Mouse (Mus musculus): Measurements from ENCODE around the gene Zfp622. TPM values are rescaled to one million over a fixed set of nuclear protein-coding genes. Genes with fewer than 3 reads are reported as not detected.
A peak's percentile ranks its signal among the peaks of the same experiment; 100 is the strongest.
"Not testable (repeated sequence)": the region's sequence is repeated elsewhere in the genome, so short reads cannot be mapped to it uniquely, and the experiment has no call there.

Zfp622 gene
- total and polyA plus RNA-seq, 2 experiments from 2014 or later = 32.6 to 33.2 TPM

DNA sequence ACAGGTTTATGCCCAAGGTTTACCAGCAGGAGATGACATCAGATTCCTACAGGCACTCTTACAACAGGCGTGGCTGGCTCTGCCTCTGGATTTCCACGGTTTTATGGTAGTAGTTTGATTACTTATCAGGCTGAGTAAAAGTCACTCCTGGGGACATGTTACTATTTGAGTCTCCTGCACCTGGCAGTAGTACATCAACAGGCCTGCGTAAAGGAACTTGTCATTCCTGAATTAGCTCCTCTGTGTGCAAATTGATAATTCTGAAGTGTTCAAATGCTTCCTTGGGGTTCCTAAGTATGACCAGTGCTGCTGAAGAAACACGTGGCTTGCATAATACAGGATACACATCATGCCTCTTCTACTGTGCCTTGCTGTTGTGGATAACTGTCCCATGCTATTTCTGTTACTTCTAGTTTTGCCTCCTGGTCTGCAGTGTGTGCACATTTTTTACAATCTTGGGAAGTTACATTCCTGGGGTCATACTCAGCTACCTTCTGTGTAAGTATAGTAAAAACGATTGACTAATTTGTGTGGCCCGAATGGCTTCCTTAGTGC is 17.9 kb upstream of the Zfp622 start:
- ATAC-seq = no peak
- WGBS = 76% methylated on average over 6 of the region's 6 CpGs

DNA sequence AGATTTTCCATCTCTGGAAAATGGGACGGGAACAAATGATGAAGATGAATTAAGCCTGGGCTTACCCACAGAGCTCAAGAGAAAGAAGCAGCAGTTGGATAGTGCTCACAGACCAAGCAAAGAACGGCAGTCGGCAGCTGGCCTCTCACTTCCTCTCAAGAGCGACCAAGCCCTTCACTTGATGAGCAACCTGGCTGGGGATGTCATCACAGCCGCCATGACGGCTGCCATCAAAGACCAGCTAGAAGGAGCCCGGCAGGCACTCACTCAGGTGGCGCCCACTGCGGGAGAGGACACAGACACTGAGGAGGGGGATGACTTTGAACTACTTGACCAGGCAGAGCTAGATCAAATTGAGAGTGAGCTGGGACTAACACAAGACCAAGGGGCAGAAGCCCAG is 12.6 kb upstream of the Zfp622 start:
- Histone ChIP-seq H3K9me3 (ENCODE audit: low read length) (no peaks in the 10 kb centered on the region), H3K9ac (replicated peaks; ENCODE audit: low read length) (no peak overlapping the region), H3K27ac (no peak overlapping the region), H3K36me3 (ENCODE audit: insufficient read depth, low read length) (no peaks in the 10 kb centered on the region; the same call in 1 of the 2 replicates), H3K4me3 (ENCODE audit: low read length) (no peak overlapping the region), H3K4me1 (ENCODE audit: insufficient read depth, low read length) (no peaks in the 10 kb centered on the region), H3K27me3 (ENCODE audit: insufficient read depth, low read length) (no peaks in the 10 kb centered on the region), H3K4me2 (ENCODE audit: low read depth, low read length) (no peak overlapping the region)
- TF ChIP-seq CTCF (IDR thresholded peaks at IDR 0.05; ENCODE audit: low read depth) = no peak
- WGBS = 97% methylated on average over 9 of the region's 9 CpGs
- DNase-seq (ENCODE audit: low spot score) (no peak), ATAC-seq (no peak)

More for the DNA sequence above, 17.9 kb upstream of the Zfp622 start:
- no peak overlapping the region for H3K4me2 ChIP-seq (ENCODE audit: low read depth, low read length)
- H3K9me3 ChIP-seq (ENCODE audit: low read length) = no peaks in the 10 kb centered on the region
- H3K4me1 ChIP-seq (ENCODE audit: insufficient read depth, low read length) = no peaks in the 10 kb centered on the region
- H3K9ac ChIP-seq (replicated peaks; ENCODE audit: low read length) = no peak overlapping the region
- H3K27me3 ChIP-seq (ENCODE audit: insufficient read depth, low read length) = no peaks in the 10 kb centered on the region
- no peak for DNase-seq (ENCODE audit: low spot score)
- H3K4me3 ChIP-seq (ENCODE audit: low read length) = no peak overlapping the region
- H3K36me3 ChIP-seq (ENCODE audit: insufficient read depth, low read length) = no peaks in the 10 kb centered on the region
- TF ChIP-seq CTCF (IDR thresholded peaks at IDR 0.05; ENCODE audit: low read depth) = no peak
- no peak overlapping the region for H3K27ac ChIP-seq

DNA sequence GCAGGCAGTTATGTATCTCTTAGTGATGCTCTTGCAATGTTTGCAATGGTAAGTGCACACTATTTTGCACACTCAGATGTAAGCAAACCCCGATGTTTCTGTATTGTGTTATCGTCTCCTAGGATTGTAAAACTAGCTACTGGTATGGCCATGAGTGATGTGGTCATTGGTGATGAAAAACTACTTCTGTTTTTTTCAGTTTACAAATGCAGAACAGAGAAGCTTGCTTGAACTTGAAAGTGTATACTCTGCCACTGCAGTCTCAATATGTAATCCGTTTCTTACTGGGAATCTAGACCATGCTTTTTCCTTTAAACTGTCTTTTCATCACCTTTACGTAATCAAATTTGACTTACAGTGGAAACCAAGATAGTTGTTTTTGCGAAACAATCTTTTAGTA is 11.4 kb upstream of the Zfp622 start:
- Histone ChIP-seq H3K4me3 (ENCODE audit: low read length) (no peak overlapping the region), H3K4me2 (ENCODE audit: low read depth, low read length) (no peak overlapping the region), H3K9ac (replicated peaks; ENCODE audit: low read length) (no peak overlapping the region), H3K27ac (no peak overlapping the region), H3K4me1 (ENCODE audit: insufficient read depth, low read length) (no peaks in the 10 kb centered on the region), H3K27me3 (ENCODE audit: insufficient read depth, low read length) (no peaks in the 10 kb centered on the region), H3K36me3 (ENCODE audit: insufficient read depth, low read length) (no peaks in the 10 kb centered on the region; the same call in 1 of the 2 replicates), H3K9me3 (ENCODE audit: low read length) (no peaks in the 10 kb centered on the region)
- DNase-seq (ENCODE audit: low spot score) = no peak
- ATAC-seq = no peak
- TF ChIP-seq CTCF (IDR thresholded peaks at IDR 0.05; ENCODE audit: low read depth) = no peak
- WGBS = 91% methylated on average over 5 of the region's 5 CpGs

DNA sequence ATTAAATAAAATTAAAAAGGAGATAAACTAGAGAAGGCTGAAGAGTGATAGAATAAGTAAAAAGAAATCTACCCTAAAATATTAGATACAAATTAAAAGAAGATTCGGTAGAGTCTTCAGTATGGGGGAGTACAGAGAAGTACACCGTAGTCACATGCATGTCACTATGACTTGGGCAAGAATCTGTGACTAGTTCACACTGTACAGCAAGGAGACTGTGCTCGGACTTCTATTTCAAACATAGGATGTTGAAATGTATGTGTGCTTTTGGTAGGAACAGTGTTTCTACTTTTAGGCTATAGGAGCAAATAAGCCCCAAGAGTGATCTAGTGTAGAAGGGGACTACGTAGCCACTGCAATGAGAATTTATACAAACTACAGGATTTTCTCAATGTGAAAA is 9.8 kb upstream of the Zfp622 start:
- no peak for DNase-seq (ENCODE audit: low spot score)
- Histone ChIP-seq H3K4me2 (ENCODE audit: low read depth, low read length) (no peak overlapping the region), H3K36me3 (ENCODE audit: insufficient read depth, low read length) (no peaks in the 10 kb centered on the region; the same call in 1 of the 2 replicates), H3K27ac (no peak overlapping the region), H3K4me3 (ENCODE audit: low read length) (no peak overlapping the region), H3K9ac (replicated peaks; ENCODE audit: low read length) (no peak overlapping the region), H3K9me3 (ENCODE audit: low read length) (no peaks in the 10 kb centered on the region), H3K27me3 (ENCODE audit: insufficient read depth, low read length) (no peaks in the 10 kb centered on the region), H3K4me1 (ENCODE audit: insufficient read depth, low read length) (no peaks in the 10 kb centered on the region)
- no peak for TF ChIP-seq CTCF (IDR thresholded peaks at IDR 0.05; ENCODE audit: low read depth)
- ATAC-seq = no peak
- 88% methylated on average over 4 of the region's 4 CpGs for WGBS

DNA sequence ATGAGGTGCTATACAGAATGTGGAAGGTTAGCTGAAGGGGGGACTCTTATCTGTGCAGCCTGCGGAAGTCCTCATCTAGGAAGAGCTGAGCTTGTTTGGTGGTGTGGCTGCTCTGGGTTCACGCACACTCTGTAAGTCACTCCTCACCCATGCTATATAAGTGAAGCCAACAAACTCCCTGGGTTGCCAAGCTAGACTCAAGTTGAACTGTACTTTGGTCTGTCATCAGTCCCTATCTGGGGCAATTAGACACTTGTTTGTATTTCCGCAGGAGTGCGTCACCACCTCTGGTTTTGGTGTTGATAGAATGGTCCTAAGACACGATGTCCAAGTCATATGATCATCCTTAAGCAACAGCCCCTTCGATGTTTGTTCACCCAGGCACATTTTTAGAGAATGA is 8.4 kb upstream of the Zfp622 start:
- no peak for TF ChIP-seq CTCF (IDR thresholded peaks at IDR 0.05; ENCODE audit: low read depth)
- ATAC-seq = 0 out of 2 replicates have a peak, but pooled peaks have one; percentile 21

DNA sequence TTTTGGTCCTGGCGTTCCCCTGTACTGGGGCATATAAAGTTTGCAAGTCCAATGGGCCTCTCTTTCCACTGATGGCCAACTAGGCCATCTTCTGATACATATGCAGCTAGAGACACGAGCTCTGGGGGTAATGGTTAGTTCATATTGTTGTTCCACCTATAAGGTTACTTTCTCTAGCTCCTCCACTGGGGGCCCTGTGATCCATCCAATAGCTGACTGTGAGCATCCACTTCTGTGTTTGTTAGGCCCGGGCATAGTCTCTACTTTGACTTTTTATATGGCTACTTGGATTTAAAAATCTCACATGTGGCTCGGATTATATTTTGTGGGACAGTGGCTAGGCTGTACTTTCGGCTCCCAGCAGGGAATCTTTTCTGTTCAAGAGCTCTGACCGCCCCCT is 552 bp upstream of the Zfp622 start:
- H3K4me3 ChIP-seq (ENCODE audit: low read length) = peak overlapping the region; percentile 98
- peak overlapping the region; percentile 96 for H3K4me2 ChIP-seq (ENCODE audit: low read depth, low read length)
- H3K9ac ChIP-seq (replicated peaks; ENCODE audit: low read length) = peak overlapping the region; percentile 84
- WGBS = 18% methylated on average over 6 of the region's 6 CpGs
- not testable (repeated sequence) for H3K36me3 ChIP-seq (ENCODE audit: insufficient read depth, low read length); H3K4me1 ChIP-seq (ENCODE audit: insufficient read depth, low read length); H3K9me3 ChIP-seq (ENCODE audit: low read length); H3K27me3 ChIP-seq (ENCODE audit: insufficient read depth, low read length); DNase-seq (ENCODE audit: low spot score)
- H3K27ac ChIP-seq = peak overlapping the region; percentile 91
- ATAC-seq = peak; percentile 33

More for the DNA sequence above, 8.4 kb upstream of the Zfp622 start:
- Histone ChIP-seq H3K27ac (no peak overlapping the region), H3K4me2 (ENCODE audit: low read depth, low read length) (no peak overlapping the region), H3K9ac (replicated peaks; ENCODE audit: low read length) (no peak overlapping the region), H3K9me3 (ENCODE audit: low read length) (no peaks in the 10 kb centered on the region), H3K4me3 (ENCODE audit: low read length) (no peak overlapping the region), H3K27me3 (ENCODE audit: insufficient read depth, low read length) (no peaks in the 10 kb centered on the region), H3K4me1 (ENCODE audit: insufficient read depth, low read length) (no peaks in the 10 kb centered on the region), H3K36me3 (ENCODE audit: insufficient read depth, low read length) (no peaks in the 10 kb centered on the region; the same call in 1 of the 2 replicates)
- 94% methylated on average over 6 of the region's 6 CpGs for WGBS
- DNase-seq (ENCODE audit: low spot score) = no peak

DNA sequence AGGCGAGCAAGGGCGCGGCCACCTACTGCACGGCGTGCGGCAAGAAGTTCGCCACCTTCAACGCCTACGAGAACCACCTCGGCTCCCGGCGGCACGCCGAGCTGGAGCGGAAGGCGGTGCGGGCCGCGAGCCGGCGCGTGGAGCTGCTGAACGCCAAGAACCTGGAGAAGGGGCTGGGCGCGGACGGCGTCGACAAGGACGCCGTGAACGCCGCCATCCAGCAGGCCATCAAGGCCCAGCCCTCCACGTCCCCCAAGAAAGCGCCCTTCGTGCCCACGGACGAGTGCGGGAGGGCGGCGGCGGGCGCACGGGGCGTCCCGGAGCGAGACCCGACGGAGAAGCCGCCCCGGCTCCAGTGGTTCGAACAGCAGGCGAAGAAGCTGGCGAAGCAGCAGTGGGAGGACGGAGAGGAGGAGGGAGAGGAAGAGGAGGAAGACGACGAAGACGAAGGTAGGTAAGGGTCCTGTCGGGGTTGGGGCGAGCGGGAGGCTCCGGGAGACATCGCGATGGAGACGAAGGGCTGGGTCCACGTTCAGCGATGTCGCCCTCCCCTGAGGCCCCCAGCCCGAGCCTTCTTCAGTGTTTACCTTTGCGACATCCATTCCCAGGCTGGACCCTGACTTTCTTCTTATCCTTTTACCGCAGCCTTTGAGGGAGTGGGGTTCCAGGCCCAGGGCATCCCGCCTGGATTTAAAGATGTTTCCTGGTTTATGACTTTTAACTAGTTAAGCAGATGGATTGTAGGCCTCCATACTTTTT is 747 bp downstream of the Zfp622 start:
- Histone ChIP-seq H3K4me1 (ENCODE audit: insufficient read depth, low read length) (peaks cover 10% of the 10 kb centered on the region), H3K4me2 (ENCODE audit: low read depth, low read length) (peak overlapping the region; percentile 96), H3K9me3 (ENCODE audit: low read length) (no peaks in the 10 kb centered on the region), H3K4me3 (ENCODE audit: low read length) (peak overlapping the region; percentile 98), H3K36me3 (ENCODE audit: insufficient read depth, low read length) (no peaks in the 10 kb centered on the region), H3K9ac (replicated peaks; ENCODE audit: low read length) (peak overlapping the region; percentile 84), H3K27me3 (ENCODE audit: insufficient read depth, low read length) (no peaks in the 10 kb centered on the region), H3K27ac (peak overlapping the region; percentile 91)
- no peak for TF ChIP-seq CTCF (IDR thresholded peaks at IDR 0.05; ENCODE audit: low read depth)
- under 1% methylated on average over 69 of the region's 71 CpGs for WGBS
- DNase-seq (ENCODE audit: low spot score) (peak; percentile 40), ATAC-seq (no peak)

All from hindbrain, postnatal 0 days (tissue).